Mouse (Mus musculus) liver, postnatal 0 days (tissue): ENCODE results near the gene Strc. TPM values are rescaled to one million over a fixed set of nuclear protein-coding genes. Genes with fewer than 3 reads are reported as not detected.

Experiments
- ATAC-seq: fragments of 200-750 bp; cut with Nextera tagmentation; 2 replicates; pipeline ENCODE4 v1.8.0; 2017; ENCODE audit warnings: mild to moderate bottlenecking, moderate library complexity
- DNase-seq: peaks from one replicate; pipeline ENCODE4 v3.0.0-alpha.2; 2016
- H3K27ac ChIP-seq: fragments of 300-500 bp; sonication (generic); 2 replicates; pipeline ENCODE4 v1.5.1; 2014; ENCODE audit warnings: antibody characterized with exemption, moderate library complexity, mild to moderate bottlenecking, low read depth
- H3K27me3 ChIP-seq: fragments of 300-500 bp; sonication (generic); 2 replicates; pipeline ENCODE4 v1.6.1; 2014; ENCODE audit warnings: low read length, control low read depth, mixed read lengths; ENCODE audit not compliant: insufficient read depth
- H3K36me3 ChIP-seq: fragments of 300-500 bp; sonication (generic); replicated peaks from 2 replicates; pipeline ENCODE4 v1.6.1; 2014; ENCODE audit warnings: mild to moderate bottlenecking, control low read depth, low read length, moderate library complexity, mixed read lengths; ENCODE audit not compliant: insufficient read depth
- H3K4me1 ChIP-seq: fragments of 300-500 bp; sonication (generic); 2 replicates; pipeline ENCODE4 v1.6.1; 2014; ENCODE audit warnings: antibody characterized with exemption, mild to moderate bottlenecking, control low read depth; ENCODE audit not compliant: insufficient read depth
- H3K4me2 ChIP-seq: fragments of 300-500 bp; sonication (generic); 2 replicates; pipeline ENCODE4 v1.6.1; 2014; ENCODE audit warnings: low read depth, mild to moderate bottlenecking, low read length, moderate library complexity, mixed read lengths
- H3K4me3 ChIP-seq: fragments of 300-500 bp; sonication (generic); 2 replicates; pipeline ENCODE4 v1.5.1; 2014; ENCODE audit warnings: low read depth, low read length
- H3K9ac ChIP-seq: fragments of 300-500 bp; sonication (generic); replicated peaks from 2 replicates; pipeline ENCODE4 v1.6.1; 2014; ENCODE audit warnings: mild to moderate bottlenecking, moderate library complexity
- H3K9me3 ChIP-seq: fragments of 300-500 bp; sonication (generic); 2 replicates; pipeline ENCODE4 v1.6.1; 2016; ENCODE audit warnings: mild to moderate bottlenecking, control low read depth, low read length, mixed read lengths
- CTCF ChIP-seq: sonication (generic); IDR thresholded peaks from 2 replicates; pipeline ENCODE4 v1.5.1; 2016; ENCODE audit warnings: antibody characterized with exemption, low read depth
- EP300 ChIP-seq: IDR thresholded peaks from 2 replicates; pipeline ENCODE4 v1.6.1; 2016; ENCODE audit warnings: antibody characterized with exemption, low read depth, mild to moderate bottlenecking
- WGBS: fragments of 180-500 bp; shearing (Covaris S2); extraction: QIAGEN DNeasy Blood & Tissue Kit; methylation state at CpG from one replicate; pipeline ENCODE4 v1.1.7; 2014; ENCODE audit not compliant: insufficient replicate concordance; 5-methylcytosine and 5-hydroxymethylcytosine counted together
- polyA plus RNA-seq: library from polyadenylated mRNA; unstranded; fragments of >200 nt; fragmentation: Nextera tagmentation; extraction: Ambion mirVana; gene quantifications from 2 replicates; pipeline ENCODE4 v1.2.1, GENCODE M21; 2015

Gene Strc
- polyA plus RNA-seq, 1 experiment from 2014 or later = not detected

DNA sequence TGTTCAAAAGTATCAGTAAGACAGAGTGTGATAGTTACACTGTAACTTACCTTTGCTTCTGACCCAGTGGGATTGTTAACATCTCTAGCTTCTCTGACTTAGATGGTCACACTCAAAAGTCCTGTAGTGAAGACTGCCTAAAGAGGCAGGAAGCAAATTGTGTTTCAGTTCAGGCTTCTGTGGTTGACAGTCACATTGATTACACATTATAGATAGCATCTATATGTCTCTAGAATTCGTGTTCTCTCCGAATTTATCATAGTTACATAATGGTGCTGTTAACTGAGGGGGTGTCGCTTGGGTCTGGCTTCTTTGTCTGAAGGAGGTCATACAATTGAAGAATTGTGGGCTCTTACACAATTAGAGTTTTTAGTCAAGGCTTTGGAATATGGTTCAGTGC lies 28.1 kb upstream of the Strc start:
- Histone ChIP-seq H3K27me3 (no peaks in the 10 kb centered on the region), H3K4me1 (peaks cover 31% of the 10 kb centered on the region), H3K9me3 (no peaks in the 10 kb centered on the region), H3K4me3 (peak overlapping the region; percentile 83), H3K36me3 (peaks cover 9% of the 10 kb centered on the region; the same call in 1 of the 2 replicates), H3K9ac (peak overlapping the region; percentile 90; the same call in 1 of the 2 replicates), H3K27ac (no peak overlapping the region), H3K4me2 (peak overlapping the region; percentile 90)
- TF ChIP-seq CTCF = no peak
- no peak for TF ChIP-seq EP300
- ATAC-seq (no peak), DNase-seq (no peak)
- WGBS = 23% methylated on average over 3 of the region's 3 CpGs

DNA sequence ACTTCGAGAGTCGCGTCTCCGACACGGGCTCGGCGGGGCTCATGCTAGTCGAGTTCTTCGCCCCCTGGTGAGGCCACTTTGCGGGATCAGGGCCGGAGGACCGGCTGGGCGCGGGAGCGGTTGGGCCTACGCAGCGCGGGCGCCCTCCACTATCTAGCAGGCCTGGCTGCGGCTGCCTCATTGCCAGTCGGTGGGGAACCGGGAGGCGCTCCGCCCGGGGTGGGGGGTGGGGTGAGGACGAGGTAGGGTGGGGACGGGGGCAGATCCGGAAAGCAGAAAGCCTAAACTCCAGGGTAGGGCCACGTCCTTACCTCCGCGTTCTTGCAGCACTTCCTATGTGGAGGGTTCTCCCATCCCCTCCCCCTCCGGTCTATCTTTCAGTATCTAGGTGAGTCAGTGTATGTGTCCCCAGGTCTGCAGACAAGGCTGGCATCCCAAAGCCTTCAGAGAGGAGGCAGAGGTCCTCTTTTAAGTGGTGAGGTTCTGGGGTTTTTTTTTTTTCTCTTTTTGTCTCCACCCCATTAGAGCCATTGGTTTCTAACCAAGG lies 27.2 kb upstream of the Strc start:
- Histone ChIP-seq H3K36me3 (peaks cover 6% of the 10 kb centered on the region; the same call in 1 of the 2 replicates), H3K27ac (peak overlapping the region; percentile 95), H3K9me3 (no peaks in the 10 kb centered on the region), H3K27me3 (no peaks in the 10 kb centered on the region), H3K4me3 (peak overlapping the region; percentile 83), H3K9ac (peak overlapping the region; percentile 90), H3K4me1 (peaks cover 31% of the 10 kb centered on the region), H3K4me2 (peak overlapping the region; percentile 90)
- DNase-seq (no peak), ATAC-seq (peak; percentile 47)
- TF ChIP-seq EP300 (no peak), CTCF (0 out of 2 replicates have a peak, but pooled peaks have one; percentile 1)
- WGBS = under 1% methylated on average over 30 of the region's 32 CpGs

DNA sequence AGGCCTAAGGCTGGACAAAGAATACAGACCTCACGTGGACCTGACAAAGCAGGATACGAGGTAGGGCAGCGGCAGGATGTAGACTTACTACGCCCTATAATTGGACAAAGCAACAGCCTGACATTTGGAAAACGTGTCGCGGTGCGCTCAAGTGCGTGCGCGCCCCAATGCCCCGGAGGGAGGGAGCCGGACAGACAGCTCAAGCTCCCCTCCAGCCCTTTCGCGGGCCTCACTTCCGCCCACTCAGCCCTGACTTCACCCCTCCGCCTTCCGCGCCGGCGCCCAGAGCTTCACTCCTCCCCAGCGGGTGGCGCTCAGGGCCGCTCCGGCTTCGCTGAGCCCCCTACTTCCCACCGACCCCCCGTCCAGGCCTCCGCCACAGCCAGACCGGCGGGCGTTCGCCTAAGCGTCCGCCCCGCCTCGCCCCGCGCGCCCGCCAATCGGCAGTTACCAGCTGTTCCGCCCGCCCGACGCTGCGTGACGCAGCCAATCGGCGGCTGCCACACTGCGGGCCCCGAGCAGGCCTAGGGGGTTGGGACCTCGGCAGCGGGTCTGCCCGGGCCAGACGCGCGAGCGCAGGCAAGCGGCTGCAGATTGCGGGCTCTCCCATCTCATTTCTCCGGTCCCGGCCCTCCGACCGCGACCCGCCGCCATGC lies 26.5 kb upstream of the Strc start, which contains the start of the genes Pdia3 and Catsper2:
Gene Pdia3, plus strand, starts transcription at position 389 of the 656 bp plus-strand sequence.
Gene Catsper2, minus strand, starts transcription at position 406 of the 656 bp plus-strand sequence.
- Histone ChIP-seq H3K4me1 (peaks cover 31% of the 10 kb centered on the region), H3K27ac (peak within 1 kb of the TSS; percentile 95), H3K9me3 (no peaks in the 10 kb centered on the region), H3K4me2 (peak within 1 kb of the TSS; percentile 90), H3K27me3 (no peaks in the 10 kb centered on the region), H3K36me3 (peaks cover 6% of the 10 kb centered on the region; the same call in 1 of the 2 replicates), H3K4me3 (peak within 1 kb of the TSS; percentile 83), H3K9ac (peak within 1 kb of the TSS; percentile 90)
- TF ChIP-seq EP300 = no peak
- TF ChIP-seq CTCF = peak; percentile 54
- WGBS = under 1% methylated on average over 59 of the region's 68 CpGs
- ATAC-seq = peak; percentile 98
- DNase-seq = peak; percentile 96

DNA sequence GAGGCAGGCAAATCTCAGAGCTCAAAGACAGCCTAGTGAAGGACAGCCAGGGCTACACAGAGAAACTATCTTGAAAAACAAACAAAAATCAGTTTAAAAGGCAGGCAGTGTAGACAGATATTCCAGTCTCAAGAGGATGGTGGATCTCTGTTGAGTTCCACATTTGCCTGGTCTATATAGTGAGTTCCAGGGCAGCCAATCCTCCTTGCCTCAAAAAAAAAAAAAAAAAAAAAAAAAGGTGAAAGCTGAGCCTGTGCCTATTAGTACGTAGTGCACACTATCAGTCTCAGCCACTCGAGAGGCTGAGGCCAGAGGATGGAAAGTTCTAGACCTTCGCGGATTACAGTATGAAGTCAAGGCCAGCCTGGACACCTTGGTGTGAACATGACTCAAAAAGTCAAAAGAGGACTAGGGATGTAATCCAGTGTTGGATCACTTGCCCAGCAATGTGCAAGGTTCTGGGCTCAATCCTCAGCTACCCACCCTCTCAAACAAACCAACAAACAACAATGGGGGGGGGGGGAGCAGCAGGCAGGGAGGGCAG lies 25.9 kb upstream of the Strc start:
- no peak; the same call in 1 of the 2 replicates for ATAC-seq
- no peak for DNase-seq
- 4% methylated on average over 4 of the region's 4 CpGs for WGBS

DNA sequence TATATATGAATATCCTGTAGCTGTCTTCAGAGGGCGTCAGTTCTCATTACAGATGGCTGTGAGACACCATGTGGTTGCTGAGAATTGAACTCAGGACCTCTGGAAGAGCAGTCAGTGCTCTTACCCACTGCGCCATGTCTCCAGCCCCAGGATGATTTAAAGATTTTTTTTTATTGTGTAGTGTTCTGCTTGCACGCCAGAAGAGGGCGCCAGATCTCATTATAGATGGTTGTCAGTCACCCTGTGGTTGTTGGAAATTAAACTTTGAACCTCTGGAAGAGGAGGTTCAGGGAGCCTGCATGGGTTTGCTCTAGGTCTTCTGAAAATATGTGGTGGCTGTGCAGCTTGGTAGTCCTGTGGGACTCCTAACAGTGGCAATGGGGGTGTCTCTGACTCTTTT lies 21.2 kb upstream of the Strc start:
- H3K9ac ChIP-seq = no peak overlapping the region
- DNase-seq (peak; percentile 76), ATAC-seq (peak; percentile 56)
- no peaks in the 10 kb centered on the region for H3K9me3 ChIP-seq
- peaks cover 6% of the 10 kb centered on the region for H3K4me1 ChIP-seq
- H3K36me3 ChIP-seq = no peaks in the 10 kb centered on the region
- H3K4me2 ChIP-seq = no peak overlapping the region
- H3K27me3 ChIP-seq = no peaks in the 10 kb centered on the region
- peak; percentile 77 for TF ChIP-seq CTCF
- TF ChIP-seq EP300 = no peak
- 28% methylated on average over 4 of the region's 4 CpGs for WGBS
- H3K27ac ChIP-seq = no peak overlapping the region
- no peak overlapping the region for H3K4me3 ChIP-seq

More for the DNA sequence above, 25.9 kb upstream of the Strc start:
- Histone ChIP-seq H3K9me3 (no peaks in the 10 kb centered on the region), H3K4me2 (peak overlapping the region; percentile 90), H3K4me3 (peak overlapping the region; percentile 83), H3K9ac (peak overlapping the region; percentile 90), H3K4me1 (peaks cover 31% of the 10 kb centered on the region), H3K36me3 (peaks cover 4% of the 10 kb centered on the region; the same call in 1 of the 2 replicates), H3K27ac (peak overlapping the region; percentile 95), H3K27me3 (no peaks in the 10 kb centered on the region)
- TF ChIP-seq EP300 (no peak), CTCF (no peak)

DNA sequence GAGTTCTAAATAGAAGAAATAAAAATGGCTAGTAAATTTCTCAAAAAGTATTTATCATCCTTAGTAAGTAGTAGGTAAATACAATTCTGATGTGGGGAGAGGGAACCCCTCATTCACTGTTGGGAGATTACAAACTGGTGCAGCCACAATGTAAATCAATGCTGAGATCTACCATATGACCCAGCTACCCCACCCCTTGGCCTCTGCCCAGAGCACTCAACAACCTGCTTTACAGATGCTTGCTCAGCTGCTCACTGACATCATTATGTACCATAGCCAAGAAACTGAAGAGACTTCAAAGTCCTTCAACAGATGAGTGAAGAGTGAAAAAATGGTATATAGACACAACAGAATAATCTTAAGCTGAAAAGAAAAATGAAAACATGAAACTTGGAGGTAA lies 16.3 kb upstream of the Strc start:
- H3K27me3 ChIP-seq = no peaks in the 10 kb centered on the region
- no peaks in the 10 kb centered on the region for H3K36me3 ChIP-seq
- no peak overlapping the region for H3K4me3 ChIP-seq
- H3K9ac ChIP-seq = no peak overlapping the region
- no peak for DNase-seq
- H3K27ac ChIP-seq = no peak overlapping the region
- no peak for ATAC-seq
- no peaks in the 10 kb centered on the region for H3K9me3 ChIP-seq
- no peak overlapping the region for H3K4me2 ChIP-seq
- TF ChIP-seq EP300 (no peak), CTCF (no peak)
- H3K4me1 ChIP-seq = no peaks in the 10 kb centered on the region
